Mouse (Mus musculus) CH12.LX (cell line): ENCODE measurements around the gene Teddm2. TPM values are rescaled to one million over a fixed set of nuclear protein-coding genes. Genes with fewer than 3 reads are reported as not detected.

Experiments
- DNase-seq: peaks from one replicate; pipeline ENCODE4 v3.0.0-alpha.2; 2013; ENCODE audit errors: extremely low read depth
- H3K27ac ChIP-seq: 2 replicates; pipeline ENCODE4 v1.5.1; 2012; ENCODE audit warnings: low read depth, mild to moderate bottlenecking, control low read depth, moderate library complexity; ENCODE audit not compliant: insufficient read depth
- H3K27me3 ChIP-seq: replicated peaks from 2 replicates; pipeline ENCODE3; 2012; ENCODE audit warnings: inconsistent platforms
- H3K36me3 ChIP-seq, 2 experiments: replicated peaks in 1 of 2; 2 replicates each; pipeline versions ENCODE3 to v1.6.1; 2012; ENCODE audit warnings: inconsistent platforms in 1 of 2, low read length in 1 of 2, mild to moderate bottlenecking in 1 of 2, mixed read lengths in 1 of 2, moderate library complexity in 1 of 2; ENCODE audit not compliant: control insufficient read depth in 1 of 2, insufficient read depth in 1 of 2
- H3K4me1 ChIP-seq, 2 experiments: 2 replicates each; pipeline ENCODE4 v1.6.1; 2012; ENCODE audit warnings: inconsistent platforms in 1 of 2, moderate library complexity in 1 of 2; ENCODE audit not compliant: insufficient read depth in 2 of 2, control insufficient read depth in 1 of 2
- H3K4me2 ChIP-seq: 2 replicates; pipeline ENCODE4 v1.6.1; 2012; ENCODE audit warnings: low read depth, mild to moderate bottlenecking, control low read depth; ENCODE audit not compliant: poor library complexity, insufficient read depth, severe bottlenecking
- H3K4me3 ChIP-seq, 3 experiments: fragments of 150-350 bp in 1 of 3; sonication (generic) in 1 of 3; replicated peaks in 1 of 3; 2 replicates each; pipeline versions ENCODE3 to v1.5.1; 2011 to 2012; ENCODE audit warnings: low read depth in 2 of 3, low read length in 2 of 3, mild to moderate bottlenecking in 2 of 3, moderate library complexity in 2 of 3, control low read depth in 1 of 3, improper control_type of control experiment in 1 of 3, inconsistent platforms in 1 of 3, mixed read lengths in 1 of 3; ENCODE audit not compliant: poor library complexity in 1 of 3
- H3K79me2 ChIP-seq: replicated peaks from 2 replicates; pipeline ENCODE4 v1.6.1; 2012; ENCODE audit warnings: mild to moderate bottlenecking, moderate library complexity; ENCODE audit not compliant: control insufficient read depth, poor library complexity, insufficient read depth, severe bottlenecking; ENCODE audit errors: extremely low read depth
- H3K9ac ChIP-seq: 2 replicates; pipeline ENCODE4 v1.6.1; 2012; ENCODE audit warnings: low read depth, mild to moderate bottlenecking, control low read depth, moderate library complexity; ENCODE audit not compliant: insufficient read depth
- H3K9me3 ChIP-seq: replicated peaks from 2 replicates; pipeline ENCODE3; 2012; ENCODE audit warnings: low read length, inconsistent platforms, mixed read lengths
- BHLHE40 ChIP-seq: IDR thresholded peaks from 2 replicates; pipeline ENCODE4 v1.6.1; 2011; ENCODE audit warnings: mild to moderate bottlenecking, low read depth, low read length, improper control_type of control experiment
- E2F4 ChIP-seq: IDR thresholded peaks from 2 replicates; pipeline ENCODE4 v1.6.1; 2011; ENCODE audit warnings: low read depth, low read length, improper control_type of control experiment; ENCODE audit not compliant: insufficient replicate concordance
- EP300 ChIP-seq: IDR thresholded peaks from 2 replicates; pipeline ENCODE4 v1.6.1; 2011; ENCODE audit warnings: low read length, improper control_type of control experiment
- ETS1 ChIP-seq: conservative IDR thresholded peaks from 2 replicates; pipeline ENCODE4 v1.6.1; 2012; ENCODE audit warnings: low read depth, mild to moderate bottlenecking, inconsistent platforms, low read length, improper control_type of control experiment, moderate library complexity
- HCFC1 ChIP-seq: IDR thresholded peaks from 2 replicates; pipeline ENCODE4 v1.6.1; 2012; ENCODE audit warnings: low read depth, mild to moderate bottlenecking, inconsistent platforms, low read length, improper control_type of control experiment
- JUN ChIP-seq: IDR thresholded peaks from 2 replicates; pipeline ENCODE4 v1.6.1; 2011; ENCODE audit warnings: low read depth, mild to moderate bottlenecking, low read length, improper control_type of control experiment, moderate library complexity; ENCODE audit not compliant: insufficient read depth
- JUND ChIP-seq: conservative IDR thresholded peaks from 2 replicates; pipeline ENCODE4 v1.6.1; 2011; ENCODE audit warnings: low read depth, low read length, improper control_type of control experiment
- KAT2A ChIP-seq: IDR thresholded peaks from 2 replicates; pipeline ENCODE4 v1.6.1; 2012; ENCODE audit warnings: low read length, improper control_type of control experiment, inconsistent platforms; ENCODE audit not compliant: insufficient replicate concordance
- MAFK ChIP-seq: IDR thresholded peaks from 2 replicates; pipeline ENCODE4 v1.6.1; 2011; ENCODE audit warnings: low read length, improper control_type of control experiment; ENCODE audit not compliant: insufficient replicate concordance
- MEF2A ChIP-seq: IDR thresholded peaks from 2 replicates; pipeline ENCODE4 v1.6.1; 2014; ENCODE audit warnings: low read depth, mild to moderate bottlenecking, inconsistent platforms, low read length, improper control_type of control experiment, borderline replicate concordance
- MXI1 ChIP-seq: IDR thresholded peaks from 2 replicates; pipeline ENCODE4 v1.6.1; 2011; ENCODE audit warnings: mild to moderate bottlenecking, low read depth, low read length, improper control_type of control experiment
- POLR2A ChIP-seq: IDR thresholded peaks from 2 replicates; pipeline ENCODE4 v1.6.1; 2011; ENCODE audit warnings: low read depth, mild to moderate bottlenecking, improper control_type of control experiment, low read length
- POLR2AphosphoS2 ChIP-seq: IDR thresholded peaks from 2 replicates; pipeline ENCODE4 v1.6.1; 2011; ENCODE audit warnings: low read depth, low read length, improper control_type of control experiment
- RAD21 ChIP-seq: IDR thresholded peaks from 2 replicates; pipeline ENCODE4 v1.6.1; 2011; ENCODE audit warnings: low read depth, mild to moderate bottlenecking, low read length, improper control_type of control experiment, moderate library complexity
- RCOR1 ChIP-seq: conservative IDR thresholded peaks from 2 replicates; pipeline ENCODE4 v1.6.1; 2012; ENCODE audit warnings: low read depth, mild to moderate bottlenecking, inconsistent platforms, low read length, improper control_type of control experiment
- USF1 ChIP-seq: IDR thresholded peaks from 2 replicates; pipeline ENCODE4 v1.6.1; 2014; ENCODE audit warnings: low read depth, mild to moderate bottlenecking, inconsistent platforms, low read length, improper control_type of control experiment
- ZC3H11A ChIP-seq: IDR thresholded peaks from 2 replicates; pipeline ENCODE4 v1.6.1; 2012; ENCODE audit warnings: low read depth, mild to moderate bottlenecking, inconsistent platforms, low read length, improper control_type of control experiment
- dilution Hi-C: fragments of 300-500 bp; cut with MboI; formaldehyde crosslinking; loops from 2 replicates; pipeline ENCODE4 v1.14.3; 2020; ENCODE audit warnings: low sequenced_read_pairs; ENCODE audit not compliant: extremely low pct_unique_long_range_greater_than_20kb, extremely low pct_ligation_motif_present
- in situ Hi-C: fragments of 300-500 bp; cut with MboI; formaldehyde crosslinking; loops from 3 replicates; pipeline ENCODE4 v1.14.3; 2019; ENCODE audit warnings: low sequenced_read_pairs, low pct_ligation_motif_present, low pct_unique_long_range_greater_than_20kb, mixed read lengths
- polyA plus RNA-seq: library from polyadenylated mRNA; unstranded; fragments of >175 nt; gene quantifications from 2 replicates; pipeline ENCODE4 v1.2.1, GENCODE M21; 2012; ENCODE audit warnings: low read depth; ENCODE audit not compliant: insufficient read length
- total RNA-seq, 2 experiments: library from RNA; depleted of rRNA; stranded (reverse); fragments of 300-350 nt in 1 of 2; fragments of >200 nt in 1 of 2; gene quantifications; 2 replicates each; pipeline ENCODE4 v1.2.3; 2012 to 2014

Teddm2 gene
- total and polyA plus RNA-seq, 3 experiments, result 0.04 TPM; not detected in 2

- DNase-seq, result no peak
- no peaks in the 10 kb centered on the region for H3K9me3 ChIP-seq
- in situ Hi-C loops, result no loop called here
These were observed 24.7 kb upstream of the Teddm2 start for GRCm38 (mm10) chr1:153924395-153925385.

GRCm38 (mm10) chr1:153922571-153923021 is 22.6 kb upstream of the Teddm2 start:
- no peak overlapping the region for H3K4me2 ChIP-seq
- no peaks in the 10 kb centered on the region for H3K9me3 ChIP-seq
- no peak overlapping the region for H3K4me3 ChIP-seq
- no peaks in the 10 kb centered on the region for H3K36me3 ChIP-seq
- no peak overlapping the region for H3K27ac ChIP-seq
- no peak for DNase-seq
- no peak overlapping the region for H3K9ac ChIP-seq
- in situ Hi-C loops (no loop called here), dilution Hi-C loops (no loop called here)
- TF ChIP-seq RCOR1, result no peak
- no peak for TF ChIP-seq ETS1
- TF ChIP-seq MXI1, result no peak
- no peak for TF ChIP-seq MEF2A
- TF ChIP-seq BHLHE40, result no peak
- TF ChIP-seq KAT2A, result no peak
- TF ChIP-seq RAD21, result no peak
- no peak for TF ChIP-seq E2F4
- no peak for TF ChIP-seq USF1
- TF ChIP-seq JUND, result no peak
- H3K27me3 ChIP-seq, result no peaks in the 10 kb centered on the region
- H3K79me2 ChIP-seq, result no peaks in the 10 kb centered on the region
- H3K4me1 ChIP-seq, result peaks cover 0 to 6% of the 10 kb centered on the region in 2 experiments; a peak in 1 of 4 replicates

More at GRCm38 (mm10) chr1:153924395-153925385, 24.7 kb upstream of the Teddm2 start:
- Histone ChIP-seq H3K4me2 (no peak overlapping the region), H3K9ac (no peak overlapping the region), H3K27ac (no peak overlapping the region), H3K36me3 (no peaks in the 10 kb centered on the region), H3K79me2 (no peaks in the 10 kb centered on the region), H3K4me1 (no peaks in the 10 kb centered on the region), H3K4me3 (no peak overlapping the region), H3K27me3 (no peaks in the 10 kb centered on the region)
- TF ChIP-seq POLR2AphosphoS2 (no peak), ZC3H11A (no peak), ETS1 (no peak), MAFK (no peak), EP300 (no peak), HCFC1 (no peak), POLR2A (no peak), JUN (no peak)
- dilution Hi-C loops, result no loop called here
